Mouse (Mus musculus) 416B (cell line): ENCODE results near the gene Nfatc2.

ENCODE experiments used
- DNase-seq: peaks from one replicate; pipeline ENCODE4 v3.0.0; 2011; ENCODE audit warnings: low read depth

Nfatc2 gene

GRCm38 (mm10) chr2:168601491-168602386 lies at the start of gene Nfatc2:
Gene Nfatc2, minus strand, starts transcription at chr2:168601657.
- DNase-seq: no peak

DNA sequence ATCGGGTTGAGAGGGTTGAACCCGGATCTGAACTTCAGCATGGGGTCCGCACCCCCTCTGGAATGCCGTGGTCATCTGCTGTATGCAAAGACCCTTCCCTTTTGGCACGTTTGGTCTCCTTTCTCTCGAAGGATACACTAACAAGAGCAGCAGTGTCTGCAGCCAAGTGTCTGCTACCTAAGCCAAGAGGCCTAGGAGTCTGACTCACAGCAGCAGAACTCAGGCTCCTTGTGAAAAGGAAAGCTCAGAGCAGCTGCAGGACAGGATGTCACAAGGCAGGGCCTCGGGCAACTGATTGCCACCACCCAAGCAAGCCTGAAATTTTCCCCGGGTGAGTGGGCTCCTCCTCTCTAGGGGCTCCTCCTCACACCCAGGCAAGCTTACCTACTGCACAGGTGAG lies 46.7 kb upstream of the Nfatc2 start:
- DNase-seq: no peak

DNA sequence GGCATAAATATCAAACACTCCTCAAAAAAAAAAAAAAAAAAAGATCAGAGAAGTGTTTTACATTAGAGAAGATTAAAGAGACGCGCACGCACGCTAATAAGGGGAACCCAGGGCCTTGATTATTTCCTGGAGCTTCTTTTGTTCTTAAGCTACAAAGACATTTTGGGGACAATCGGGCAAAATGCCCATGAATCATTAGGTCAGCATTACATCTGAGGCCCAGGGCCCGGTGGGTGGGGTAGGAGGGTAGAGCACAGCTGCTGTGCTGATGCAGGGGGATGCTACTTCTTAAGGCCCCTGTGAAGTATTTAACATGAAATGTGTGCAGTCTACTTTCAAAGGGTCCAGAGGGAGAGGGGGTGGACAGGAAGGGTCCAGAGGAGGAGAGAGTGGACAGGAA lies 43.4 kb upstream of the Nfatc2 start:
- no peak for DNase-seq

DNA sequence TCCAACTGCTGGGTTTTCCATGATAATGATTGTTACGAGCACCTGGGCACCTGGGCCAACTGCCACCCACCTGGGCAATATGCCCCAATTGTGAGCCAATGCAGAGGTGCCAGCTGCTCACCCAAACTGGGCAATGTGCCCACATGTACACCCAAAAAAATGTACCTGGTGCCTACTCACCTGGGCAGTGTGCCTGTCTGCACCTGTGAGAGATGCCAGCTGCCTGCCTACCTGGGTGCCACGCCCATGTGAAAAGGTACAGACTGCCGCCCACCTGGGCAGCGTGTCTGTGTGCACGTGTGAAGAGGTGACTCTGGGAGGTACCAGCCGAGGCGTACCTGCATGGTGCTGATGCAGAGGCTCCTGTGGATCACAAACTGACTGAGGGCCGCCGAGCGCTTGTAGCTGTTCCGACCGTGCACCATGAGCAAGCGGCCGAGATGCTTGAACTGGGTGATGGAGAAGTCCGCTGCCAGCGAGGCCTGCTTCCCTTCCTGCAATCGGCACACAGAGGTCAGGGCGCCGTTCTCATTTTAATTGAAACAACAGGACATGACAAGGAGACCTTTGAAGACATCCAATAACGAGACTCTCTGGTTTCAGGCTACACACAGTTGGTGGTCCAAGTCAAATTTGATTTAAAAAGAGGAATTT lies 42.2 kb upstream of the Nfatc2 start:
- no peak for DNase-seq

GRCm38 (mm10) chr2:168642187-168642586 lies 40.7 kb upstream of the Nfatc2 start:
- no peak for DNase-seq

- no peak for DNase-seq
Observed at GRCm38 (mm10) chr2:168640460-168640859, 39.0 kb upstream of the Nfatc2 start.

DNA sequence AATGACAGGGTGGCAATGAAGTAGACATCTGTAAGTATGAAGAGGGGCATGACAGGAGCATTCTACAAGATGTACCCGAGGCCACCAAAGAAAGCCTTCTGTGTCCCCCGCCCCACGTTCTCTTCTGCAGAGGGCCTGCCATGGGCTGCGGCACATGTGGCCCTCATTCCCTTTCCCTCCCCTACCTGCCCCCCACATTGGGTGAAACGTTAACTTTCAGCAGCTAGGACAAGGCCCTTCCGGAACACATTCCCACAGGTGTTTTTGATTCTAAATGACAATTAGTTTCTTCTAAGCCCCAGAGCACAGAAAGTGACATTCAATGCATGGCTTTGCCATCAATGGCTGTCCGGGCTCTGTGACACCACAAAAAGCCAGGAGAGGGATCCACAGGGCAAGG lies 33.4 kb upstream of the Nfatc2 start:
- no peak for DNase-seq

DNA sequence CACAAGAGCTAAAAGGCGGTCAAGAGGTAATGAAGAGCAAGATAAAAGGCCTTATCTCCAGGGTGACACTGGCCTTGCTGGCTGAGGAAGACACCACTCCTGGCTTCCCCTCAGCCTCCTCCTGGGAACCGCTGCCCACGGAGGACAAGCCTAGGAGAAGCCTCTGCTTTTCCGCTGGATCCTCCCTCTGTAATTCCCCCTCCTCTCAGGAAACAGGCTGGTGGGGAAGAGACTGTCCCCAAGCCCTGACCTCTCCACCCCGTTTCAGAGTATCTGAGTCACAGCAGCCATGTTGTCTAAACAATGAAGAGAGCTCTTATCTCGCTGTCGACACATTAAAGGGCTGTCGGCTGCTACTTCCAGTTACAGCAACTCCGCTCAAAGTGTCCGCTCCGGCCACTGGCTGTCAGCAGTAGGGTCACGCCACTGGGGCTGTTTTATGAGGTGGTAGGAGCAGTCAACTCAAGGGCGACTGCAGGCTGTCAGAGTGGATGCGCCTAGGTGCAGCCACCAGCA lies 31.9 kb upstream of the Nfatc2 start:
- DNase-seq: no peak

- DNase-seq: no peak
Observed at GRCm38 (mm10) chr2:168632543-168632942, 31.1 kb upstream of the Nfatc2 start.

DNA sequence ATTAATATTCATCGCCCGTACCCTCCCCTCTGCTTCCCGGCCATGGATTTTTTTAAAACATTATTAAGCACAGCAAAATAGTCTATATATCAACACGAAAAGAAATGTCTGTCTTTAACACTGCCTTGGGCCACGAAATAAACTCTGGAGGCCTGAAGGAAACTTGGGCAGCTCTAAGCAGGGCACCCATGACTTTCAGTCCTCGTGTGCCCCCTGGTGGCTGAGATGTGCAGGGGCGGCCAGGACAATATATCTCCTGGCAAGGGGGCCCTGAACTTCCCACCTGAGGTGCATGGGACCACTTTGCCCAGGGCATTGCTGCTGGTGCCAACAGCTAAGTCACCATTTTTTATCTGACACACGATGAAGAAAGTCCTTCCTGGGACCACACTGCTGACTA lies 27.3 kb upstream of the Nfatc2 start:
- DNase-seq: peak; percentile 71

GRCm38 (mm10) chr2:168627829-168628770 lies 26.6 kb upstream of the Nfatc2 start:
- DNase-seq: peak; percentile 21

DNA sequence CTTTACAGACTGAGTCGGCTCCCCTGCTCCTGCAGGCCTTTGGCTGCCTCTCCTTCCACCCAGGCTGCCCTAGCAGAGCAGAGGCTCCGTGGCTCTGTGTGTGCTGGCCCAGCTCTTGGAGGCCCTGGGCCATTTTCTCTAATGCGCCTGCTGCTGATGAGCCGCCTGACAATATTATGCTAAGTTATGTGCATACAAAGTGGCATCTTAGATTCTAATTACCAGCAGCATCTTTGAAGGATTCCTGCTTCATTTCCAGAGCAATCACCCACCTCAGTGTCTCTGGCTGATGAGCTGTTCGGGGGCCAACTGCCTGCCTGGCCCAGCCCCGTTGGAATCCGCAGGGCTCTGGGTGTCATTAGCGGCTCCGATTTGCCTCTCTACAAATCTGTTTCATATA lies 24.9 kb upstream of the Nfatc2 start:
- DNase-seq: no peak

GRCm38 (mm10) chr2:168625091-168625490 lies 23.6 kb upstream of the Nfatc2 start:
- DNase-seq: no peak

GRCm38 (mm10) chr2:168621111-168621802 lies 19.8 kb upstream of the Nfatc2 start:
- DNase-seq: no peak

- DNase-seq: no peak
Observed at GRCm38 (mm10) chr2:168618205-168618717, 16.8 kb upstream of the Nfatc2 start.

- no peak for DNase-seq
Observed at GRCm38 (mm10) chr2:168615160-168615559, 13.7 kb upstream of the Nfatc2 start.

GRCm38 (mm10) chr2:168614170-168614872 lies 12.9 kb upstream of the Nfatc2 start:
- no peak for DNase-seq

DNA sequence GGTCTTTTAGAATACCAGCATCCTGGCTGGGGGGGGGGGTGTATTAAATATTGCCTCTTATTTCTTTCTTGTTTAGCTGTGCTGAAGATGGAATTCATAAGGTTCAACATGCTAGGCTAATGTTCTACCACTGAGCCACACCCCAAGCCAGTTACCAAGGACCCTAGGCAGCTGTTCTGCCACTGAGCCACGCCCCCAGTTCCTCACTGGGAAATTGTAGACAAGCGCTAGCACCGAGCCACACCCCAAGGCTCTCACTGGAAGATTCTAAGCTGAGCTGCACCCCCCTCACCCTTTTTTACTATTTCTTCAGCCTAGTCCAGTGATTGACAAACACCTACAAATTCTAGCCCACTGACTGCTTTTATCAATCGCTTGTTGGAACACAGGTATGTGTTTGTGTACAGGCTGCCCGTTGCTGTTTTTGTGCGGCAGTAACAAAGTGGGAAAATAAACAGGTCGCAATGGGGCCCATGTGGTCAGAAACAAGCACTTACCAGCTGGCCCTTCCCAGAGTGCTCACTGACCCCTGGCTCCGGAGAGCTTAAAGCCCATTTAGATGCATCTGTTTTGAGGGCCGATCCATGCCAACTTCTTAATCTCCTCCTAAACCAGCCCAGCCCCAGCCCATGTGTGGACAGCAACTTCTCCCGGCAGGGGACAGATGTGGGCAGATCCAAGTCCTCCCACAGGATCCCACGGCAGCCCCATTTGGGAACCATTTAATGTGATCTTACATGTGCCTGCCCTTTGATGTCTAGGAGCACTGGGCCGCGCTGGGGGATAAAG lies 11.8 kb upstream of the Nfatc2 start:
- no peak for DNase-seq

- DNase-seq: no peak
Observed at GRCm38 (mm10) chr2:168610941-168611340, 9.5 kb upstream of the Nfatc2 start.
